Mouse (Mus musculus): Measurements from ENCODE around the gene Mindy1. TPM values are rescaled to one million over a fixed set of nuclear protein-coding genes. Genes with fewer than 3 reads are reported as not detected.

Mindy1 gene
- polyA plus RNA-seq, 1 experiment from 2014 or later, result 22.5 TPM

DNA sequence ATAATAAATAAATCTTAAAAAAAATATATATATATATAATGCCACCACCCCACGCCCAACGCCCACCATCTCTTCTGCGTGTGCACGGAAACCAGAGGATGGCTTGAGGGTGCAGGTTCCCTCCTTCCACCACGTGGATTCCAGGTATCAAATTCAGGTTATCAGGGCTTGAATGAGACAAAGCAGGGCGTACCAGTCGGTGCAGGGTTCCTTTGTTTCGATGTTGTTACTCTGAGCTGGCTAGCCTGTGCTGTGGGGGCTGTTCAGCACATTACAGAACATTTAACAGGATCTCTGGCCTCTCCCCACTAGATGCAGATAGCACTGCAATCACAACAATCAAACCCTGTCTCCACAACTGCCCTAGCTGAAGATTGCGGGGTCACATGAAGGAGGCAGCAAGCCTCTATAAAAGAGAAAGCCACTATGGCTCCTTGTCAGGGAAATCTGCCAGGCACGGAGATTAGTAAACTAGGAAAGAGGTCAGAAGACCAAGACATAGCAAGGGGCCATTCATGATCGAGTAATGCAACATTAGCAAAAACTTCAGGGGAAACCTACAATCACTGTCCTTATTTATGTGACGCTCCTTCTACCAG, 10.3 kb upstream of the Mindy1 start:
- peaks cover 28% of the 10 kb centered on the region for H3K4me1 ChIP-seq
- no peak for ATAC-seq
- H3K9ac ChIP-seq, result no peak overlapping the region
- H3K27ac ChIP-seq, result no peak overlapping the region
- H3K9me3 ChIP-seq (replicated peaks), result no peaks in the 10 kb centered on the region
- H3K36me3 ChIP-seq, result peaks cover 41% of the 10 kb centered on the region
- H3K27me3 ChIP-seq (replicated peaks), result no peaks in the 10 kb centered on the region
- no peak overlapping the region for H3K4me3 ChIP-seq
- 77% methylated on average over 12 of the region's 12 CpGs for WGBS (ENCODE audit: insufficient replicate concordance)
- no peak overlapping the region for H3K4me2 ChIP-seq

DNA sequence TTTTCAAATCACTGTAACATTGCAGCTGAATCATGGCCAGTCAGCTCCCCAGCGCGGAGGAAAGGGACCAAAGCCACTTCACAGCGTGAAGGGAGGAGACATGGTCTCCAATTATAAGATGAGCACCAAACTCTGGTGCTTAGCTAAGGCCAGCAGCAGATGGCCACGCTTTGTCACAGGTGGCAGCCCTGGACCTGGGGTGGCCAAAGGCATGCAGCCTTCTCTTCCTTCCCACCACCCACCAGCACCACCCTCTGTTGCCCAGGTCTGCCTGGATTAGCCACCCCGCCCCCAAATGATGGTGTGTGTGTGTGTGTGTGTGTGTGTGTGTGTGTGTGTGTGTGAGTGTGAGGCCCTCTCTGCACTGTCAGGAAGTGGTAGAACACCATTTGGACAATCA, 7.7 kb upstream of the Mindy1 start:
- 79% methylated on average over 5 of the region's 5 CpGs for WGBS (ENCODE audit: insufficient replicate concordance)
- Histone ChIP-seq H3K27ac (no peak overlapping the region), H3K4me1 (peaks cover 53% of the 10 kb centered on the region), H3K9ac (no peak overlapping the region), H3K36me3 (peaks cover 17% of the 10 kb centered on the region), H3K9me3 (replicated peaks) (no peaks in the 10 kb centered on the region), H3K27me3 (replicated peaks) (no peaks in the 10 kb centered on the region), H3K4me3 (no peak overlapping the region), H3K4me2 (no peak overlapping the region)
- ATAC-seq, result no peak

DNA sequence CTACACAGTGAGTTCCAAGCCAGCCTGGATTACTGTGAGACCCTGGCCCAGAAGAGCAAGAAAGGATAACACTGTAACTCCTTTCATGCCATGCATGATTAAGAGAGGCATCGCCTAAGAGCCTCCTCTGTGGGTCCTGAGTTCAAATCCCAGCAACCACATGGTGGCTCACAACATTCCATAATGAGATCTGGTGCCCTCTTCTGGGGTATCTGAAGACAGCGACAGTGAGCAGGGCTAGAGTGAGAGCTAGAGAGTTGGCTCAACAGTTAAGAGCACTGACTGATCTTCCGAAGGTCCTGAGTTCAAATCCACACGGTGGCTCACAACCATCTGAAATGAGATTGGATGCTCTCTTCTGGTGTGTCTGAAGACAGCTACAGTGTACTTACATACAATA, 6.7 kb upstream of the Mindy1 start:
- ATAC-seq, result no peak
- Histone ChIP-seq H3K27ac (no peak overlapping the region), H3K27me3 (replicated peaks) (no peaks in the 10 kb centered on the region), H3K4me3 (no peak overlapping the region), H3K9me3 (replicated peaks) (no peaks in the 10 kb centered on the region), H3K36me3 (peaks cover 10% of the 10 kb centered on the region), H3K9ac (no peak overlapping the region), H3K4me1 (peaks cover 63% of the 10 kb centered on the region), H3K4me2 (no peak overlapping the region)
- WGBS (ENCODE audit: insufficient replicate concordance), result 88% methylated on average over 4 of the region's 4 CpGs

DNA sequence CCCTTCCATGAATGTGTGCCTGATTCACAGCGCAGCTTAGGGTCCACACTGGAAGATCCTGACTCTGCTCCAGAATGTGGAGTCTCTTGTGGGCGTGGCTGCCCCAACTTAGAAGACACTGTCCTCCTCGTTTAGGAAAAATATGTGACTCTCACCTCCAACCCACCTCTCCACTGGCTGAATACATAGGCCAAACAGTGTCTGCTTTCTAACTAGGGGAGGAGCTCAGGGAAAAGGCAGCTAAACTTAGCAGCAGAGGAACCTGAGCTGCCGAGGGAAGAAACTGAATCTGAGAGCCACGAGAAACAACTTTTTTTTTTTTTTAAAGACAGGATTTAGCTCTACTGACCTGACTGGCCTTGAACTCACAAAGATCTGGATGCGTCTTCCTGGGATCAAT, 6.0 kb upstream of the Mindy1 start:
- H3K27ac ChIP-seq, result peak overlapping the region; percentile 49; the same call in 1 of the 2 replicates
- H3K4me3 ChIP-seq, result no peak overlapping the region
- 54% methylated on average over 6 of the region's 6 CpGs for WGBS (ENCODE audit: insufficient replicate concordance)
- no peak for ATAC-seq
- H3K4me2 ChIP-seq, result no peak overlapping the region
- H3K27me3 ChIP-seq (replicated peaks), result no peaks in the 10 kb centered on the region
- peaks cover 4% of the 10 kb centered on the region for H3K36me3 ChIP-seq
- H3K4me1 ChIP-seq, result peaks cover 69% of the 10 kb centered on the region
- H3K9me3 ChIP-seq (replicated peaks), result no peaks in the 10 kb centered on the region
- no peak overlapping the region; the same call in 1 of the 2 replicates for H3K9ac ChIP-seq

DNA sequence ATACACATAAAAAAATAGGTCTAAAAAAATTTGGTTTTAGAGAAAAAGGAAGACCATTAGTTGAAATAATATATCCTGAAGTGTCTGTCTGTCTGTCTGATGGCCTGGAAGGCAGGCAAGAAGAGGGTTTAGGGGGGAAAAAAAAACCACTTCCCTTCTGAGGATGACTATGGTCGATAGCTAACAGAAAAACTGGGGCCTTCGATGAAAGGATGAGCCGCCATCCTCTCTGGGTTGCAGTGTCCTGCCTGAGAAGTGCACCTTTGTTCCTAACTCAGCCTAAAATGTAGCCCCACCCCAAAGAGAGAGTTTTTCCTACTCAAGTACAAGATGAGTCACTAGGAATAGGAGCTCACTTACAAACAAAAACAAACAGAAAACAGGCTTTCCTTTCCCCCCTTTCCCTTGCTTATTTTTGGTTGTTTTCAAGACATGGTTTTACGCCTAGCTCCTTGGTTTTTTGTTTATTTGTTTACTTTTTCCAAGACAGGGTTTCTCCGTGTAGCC, 4.7 kb upstream of the Mindy1 start:
- Histone ChIP-seq H3K4me1 (peaks cover 75% of the 10 kb centered on the region), H3K9ac (no peak overlapping the region; the same call in 1 of the 2 replicates), H3K9me3 (replicated peaks) (no peaks in the 10 kb centered on the region), H3K27me3 (replicated peaks) (no peaks in the 10 kb centered on the region), H3K4me3 (no peak overlapping the region), H3K36me3 (peaks cover 4% of the 10 kb centered on the region), H3K27ac (peak overlapping the region; percentile 64), H3K4me2 (no peak overlapping the region)
- WGBS (ENCODE audit: insufficient replicate concordance), result 46% methylated on average over 5 of the region's 5 CpGs
- ATAC-seq, result no peak

DNA sequence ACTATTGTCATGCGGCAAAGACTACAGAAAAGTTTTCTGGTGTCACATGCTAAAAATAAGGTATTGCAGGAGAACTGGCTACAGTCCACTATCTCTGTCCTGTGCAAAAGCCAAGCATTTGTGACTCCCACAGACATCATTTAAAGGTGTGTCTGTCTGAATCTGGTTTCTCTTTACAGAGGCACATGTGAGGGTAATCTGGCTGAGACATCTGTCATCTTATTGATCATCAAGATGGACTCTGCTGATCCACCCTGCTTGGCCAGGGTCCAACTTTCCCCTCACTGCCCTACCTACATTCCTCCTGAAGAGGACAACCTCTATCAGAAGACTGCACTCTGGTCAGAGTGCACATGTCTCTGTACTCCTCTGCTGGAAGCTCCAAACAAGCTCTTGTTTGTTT, 4.0 kb upstream of the Mindy1 start:
- peaks cover 4% of the 10 kb centered on the region for H3K36me3 ChIP-seq
- no peaks in the 10 kb centered on the region for H3K9me3 ChIP-seq (replicated peaks)
- no peak for ATAC-seq
- WGBS (ENCODE audit: insufficient replicate concordance), result 81% methylated on average over 1 of the region's 1 CpGs
- peak overlapping the region; percentile 64 for H3K27ac ChIP-seq
- peaks cover 75% of the 10 kb centered on the region for H3K4me1 ChIP-seq
- H3K9ac ChIP-seq, result no peak overlapping the region
- no peak overlapping the region for H3K4me2 ChIP-seq
- H3K27me3 ChIP-seq (replicated peaks), result no peaks in the 10 kb centered on the region
- no peak overlapping the region for H3K4me3 ChIP-seq

DNA sequence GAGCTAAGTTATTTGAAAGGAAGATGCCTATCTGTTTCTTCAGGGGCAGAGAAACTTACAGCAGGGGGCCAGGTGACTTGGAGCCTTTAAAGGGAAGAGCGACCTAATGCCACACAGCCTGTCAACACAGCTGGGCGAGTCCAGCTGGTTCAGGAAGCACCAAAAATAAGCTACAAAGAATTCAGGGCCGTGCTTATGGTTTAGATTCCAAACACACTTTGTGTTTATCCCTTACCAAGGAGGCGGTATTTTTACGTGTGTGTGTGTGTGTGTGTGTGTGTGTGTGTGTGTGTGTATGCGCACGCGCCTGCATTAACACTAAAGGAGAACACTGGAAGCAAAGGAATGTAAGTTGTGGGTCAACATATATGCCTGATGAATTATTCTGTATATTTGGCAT, 398 bp upstream of the Mindy1 start:
- peaks cover 5% of the 10 kb centered on the region; the same call in 1 of the 2 replicates for H3K36me3 ChIP-seq
- 13% methylated on average over 8 of the region's 8 CpGs for WGBS (ENCODE audit: insufficient replicate concordance)
- H3K9me3 ChIP-seq (replicated peaks), result no peaks in the 10 kb centered on the region
- H3K4me3 ChIP-seq, result peak overlapping the region; percentile 81
- H3K9ac ChIP-seq, result peak overlapping the region; percentile 91
- peak overlapping the region; percentile 87 for H3K4me2 ChIP-seq
- peaks cover 74% of the 10 kb centered on the region for H3K4me1 ChIP-seq
- no peaks in the 10 kb centered on the region for H3K27me3 ChIP-seq (replicated peaks)
- no peak for ATAC-seq
- peak overlapping the region; percentile 89 for H3K27ac ChIP-seq

DNA sequence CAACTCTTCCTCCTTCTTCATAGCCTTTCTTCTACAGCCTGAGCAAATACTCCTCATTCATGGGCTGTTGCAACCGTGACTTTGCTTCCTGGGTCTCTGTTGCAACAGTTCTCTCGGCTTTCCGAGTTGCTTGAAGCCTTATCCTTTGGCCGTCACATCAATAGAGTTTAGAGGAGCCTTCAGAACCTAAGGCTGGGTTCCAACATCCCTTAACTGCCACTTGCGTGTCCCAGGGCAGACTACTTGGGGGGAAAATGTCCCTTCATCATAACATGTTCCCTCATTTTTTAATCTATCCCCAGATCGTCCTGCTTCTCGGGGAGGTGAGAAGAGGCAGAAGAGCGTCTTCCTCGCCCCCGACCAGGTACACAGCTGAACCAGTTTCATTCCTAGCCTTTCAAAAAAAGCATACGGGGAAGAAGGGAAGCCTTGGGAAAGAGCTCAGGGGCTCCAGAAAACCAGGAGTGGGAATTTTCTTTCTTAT, 1.3 kb downstream of the Mindy1 start:
- peaks cover 68% of the 10 kb centered on the region for H3K4me1 ChIP-seq
- peak overlapping the region; percentile 81 for H3K4me3 ChIP-seq
- no peaks in the 10 kb centered on the region for H3K27me3 ChIP-seq (replicated peaks)
- H3K4me2 ChIP-seq, result peak overlapping the region; percentile 87
- peaks cover 7% of the 10 kb centered on the region for H3K36me3 ChIP-seq
- peak overlapping the region; percentile 91 for H3K9ac ChIP-seq
- under 1% methylated on average over 11 of the region's 11 CpGs for WGBS (ENCODE audit: insufficient replicate concordance)
- ATAC-seq, result 0 out of 2 replicates have a peak, but pooled peaks have one; percentile 10
- no peaks in the 10 kb centered on the region for H3K9me3 ChIP-seq (replicated peaks)
- peak overlapping the region; percentile 98 for H3K27ac ChIP-seq

DNA sequence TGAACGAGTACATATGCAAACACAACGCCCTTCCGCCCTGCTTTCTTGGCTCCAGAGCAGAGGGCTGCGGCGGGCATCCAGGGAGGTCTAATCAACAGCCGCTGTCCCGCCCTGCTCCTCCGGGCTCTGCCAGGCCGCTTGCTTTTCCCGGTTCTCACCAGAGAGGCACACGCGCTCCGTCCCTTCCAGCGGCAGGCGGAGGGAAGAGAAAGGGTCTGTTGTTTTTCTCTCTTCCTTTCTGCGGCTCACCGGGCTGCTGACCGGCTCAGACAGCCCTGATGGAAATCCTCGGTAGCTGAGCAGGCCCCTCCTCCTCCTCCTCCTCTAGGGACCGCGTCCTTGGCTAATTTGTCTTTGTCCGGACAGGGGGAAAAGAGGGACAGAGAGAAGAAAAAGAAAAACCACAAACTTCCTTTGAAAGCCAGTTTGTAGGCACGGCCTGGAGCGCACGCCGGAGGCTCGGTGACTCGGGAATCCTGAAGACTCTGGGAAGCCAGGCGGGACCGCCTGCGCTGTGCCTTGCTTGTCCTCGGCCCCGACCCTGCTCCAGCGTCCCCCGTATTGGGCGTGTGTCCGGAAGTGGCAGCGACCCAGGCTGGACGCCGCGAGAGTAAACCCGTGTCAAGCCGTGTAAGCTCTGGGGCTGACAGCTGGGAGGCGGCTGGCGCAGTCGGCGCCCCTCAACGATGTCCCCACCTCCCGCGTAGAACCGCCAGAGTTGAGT, 1.9 kb downstream of the Mindy1 start:
- H3K36me3 ChIP-seq, result peaks cover 13% of the 10 kb centered on the region
- peak overlapping the region; percentile 87 for H3K4me2 ChIP-seq
- H3K4me3 ChIP-seq, result peak overlapping the region; percentile 81
- peak overlapping the region; percentile 91 for H3K9ac ChIP-seq
- peak; percentile 73 for ATAC-seq
- H3K27ac ChIP-seq, result peak overlapping the region; percentile 98
- peaks cover 62% of the 10 kb centered on the region for H3K4me1 ChIP-seq
- no peaks in the 10 kb centered on the region for H3K9me3 ChIP-seq (replicated peaks)
- WGBS (ENCODE audit: insufficient replicate concordance), result 0% methylated on average over 51 of the region's 51 CpGs
- no peaks in the 10 kb centered on the region for H3K27me3 ChIP-seq (replicated peaks)

DNA sequence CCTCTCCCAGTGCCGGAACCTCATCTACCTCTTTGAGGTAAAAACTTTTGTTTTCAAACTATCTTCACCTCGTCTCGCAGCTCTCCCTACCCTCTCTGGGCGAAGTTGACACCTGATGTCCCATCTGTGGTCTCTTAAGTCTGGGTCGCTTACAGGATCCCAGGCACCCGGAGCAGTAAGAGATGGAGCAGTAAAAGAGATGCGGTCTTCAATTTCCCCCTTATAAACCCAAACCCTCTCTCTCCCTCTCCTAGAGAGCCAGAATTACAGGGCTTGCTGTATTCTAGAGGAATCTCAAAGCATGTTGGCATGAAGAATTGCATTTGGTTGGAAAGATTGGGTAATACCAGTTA, 2.4 kb downstream of the Mindy1 start:
- Histone ChIP-seq H3K9me3 (replicated peaks) (no peaks in the 10 kb centered on the region), H3K9ac (peak overlapping the region; percentile 91), H3K27me3 (replicated peaks) (no peaks in the 10 kb centered on the region), H3K4me2 (peak overlapping the region; percentile 87), H3K27ac (peak overlapping the region; percentile 98), H3K4me1 (peaks cover 56% of the 10 kb centered on the region), H3K4me3 (peak overlapping the region; percentile 81), H3K36me3 (peaks cover 18% of the 10 kb centered on the region)
- ATAC-seq, result no peak
- WGBS (ENCODE audit: insufficient replicate concordance), result 3% methylated on average over 7 of the region's 7 CpGs

DNA sequence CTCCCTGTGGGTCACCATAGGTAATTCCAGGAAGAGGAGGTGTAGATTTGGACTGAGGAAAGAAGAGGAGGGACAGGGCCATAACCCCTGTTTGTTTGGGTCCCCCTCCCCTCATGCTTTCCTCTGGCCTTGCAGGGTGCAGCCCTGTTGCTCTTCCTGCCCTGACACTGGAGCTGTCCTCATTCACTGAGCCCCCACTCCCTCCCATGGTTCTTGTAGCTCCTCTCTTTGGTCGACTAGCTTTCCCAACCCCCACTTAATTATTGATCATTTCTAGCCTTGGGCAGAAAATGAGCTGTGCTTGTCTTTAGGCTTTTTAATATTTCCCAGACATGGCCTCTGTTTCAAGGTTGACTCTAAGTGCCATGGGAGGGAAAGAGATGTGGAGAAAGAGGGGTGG, 2.9 kb downstream of the Mindy1 start:
- Histone ChIP-seq H3K9ac (peak overlapping the region; percentile 91), H3K4me3 (peak overlapping the region; percentile 81), H3K9me3 (replicated peaks) (no peaks in the 10 kb centered on the region), H3K4me1 (peaks cover 52% of the 10 kb centered on the region), H3K27me3 (replicated peaks) (no peaks in the 10 kb centered on the region), H3K36me3 (peaks cover 21% of the 10 kb centered on the region), H3K27ac (peak overlapping the region; percentile 98), H3K4me2 (peak overlapping the region; percentile 87)
- no peak for ATAC-seq
- 29% methylated on average over 1 of the region's 1 CpGs for WGBS (ENCODE audit: insufficient replicate concordance)

All from liver, embryonic 12.5 days (tissue).